ENCODE assay signal across 13 mouse cellular contexts in genomic region chr5:63469701-63470100, GRCm38 (mm10).
DNase-seq lines count a peak whose midpoint lies in the region.
"Had no signal": no experiment of that assay in that cellular context is flagged by ENCODE, and none has a peak within 500 bp of the region (broad histone marks: within the 10 kb centered on the region; RNA-seq: fewer than 3 reads in every experiment).

No protein-coding gene starts in this region.

- DNase-seq in layer of hippocampus, adult 11-12 months (ENCODE audit: low spot score) = peak; percentile 29
- no peak for DNase-seq in layer of hippocampus, postnatal 10 days (ENCODE audit: low spot score in 2 of 2)
- DNase-seq in right cerebral cortex, postnatal 25 days = peak; percentile 30
- DNase-seq in right cerebral cortex, postnatal 36 days (ENCODE audit: low spot score in 2 of 2) = no peak
- peak; percentile 61 for DNase-seq in brain, adult 2 months (ENCODE audit: low read depth, low spot score)
- DNase-seq in retina, postnatal 1 day = no peak
- DNase-seq in adrenal gland, adult 8-10 months = no peak
- DNase-seq: adrenal gland, postnatal 25 days; cerebellum, adult 18-20 months; cerebellum, adult 9-10 months; cerebellum, postnatal 14 days; gastrocnemius, adult 2 months; gastrocnemius, postnatal 14 days had no signal

Comparison
In these comparisons a context has a peak if more than half of its experiments do, and no peak if none do; other contexts are left out.
1. DNase-seq: peak in layer of hippocampus, adult 11-12 months (single experiment), right cerebral cortex, postnatal 25 days (single experiment) and brain, adult 2 months (single experiment); none in layer of hippocampus, postnatal 10 days (0 of 2), right cerebral cortex, postnatal 36 days (0 of 2), retina, postnatal 1 day (single experiment) and adrenal gland, adult 8-10 months (single experiment).